Mouse (Mus musculus) erythroblast, embryonic 14.5 days (primary cell): ENCODE data around the gene Cpa5. TPM values are rescaled to one million over a fixed set of nuclear protein-coding genes. Genes with fewer than 3 reads are reported as not detected.

Experiments used
- H3K27me3 ChIP-seq: 2 replicates; pipeline ENCODE4 v1.6.1; 2012; ENCODE audit warnings: inconsistent platforms; ENCODE audit not compliant: control insufficient read depth
- H3K36me3 ChIP-seq: 2 replicates; pipeline ENCODE4 v1.6.1; 2012; ENCODE audit warnings: mild to moderate bottlenecking, inconsistent platforms; ENCODE audit not compliant: control insufficient read depth
- H3K4me1 ChIP-seq: 2 replicates; pipeline ENCODE4 v1.6.1; 2012; ENCODE audit warnings: inconsistent platforms; ENCODE audit not compliant: control insufficient read depth
- H3K4me3 ChIP-seq: replicated peaks from 2 replicates; pipeline ENCODE3; 2012; ENCODE audit warnings: moderate library complexity, mild to moderate bottlenecking, inconsistent platforms
- H3K9me3 ChIP-seq: 2 replicates; pipeline ENCODE4 v1.6.1; 2012; ENCODE audit warnings: low read length, inconsistent platforms, mixed read lengths; ENCODE audit not compliant: control insufficient read depth
- GATA1 ChIP-seq: IDR thresholded peaks from 2 replicates; pipeline ENCODE4 v1.6.1; 2012; ENCODE audit warnings: low read length, inconsistent platforms, mixed read lengths
- TAL1 ChIP-seq: IDR thresholded peaks from 3 replicates; pipeline ENCODE4 v1.6.1; 2012; ENCODE audit warnings: low read length, inconsistent platforms, mixed read lengths
- polyA plus RNA-seq: library from polyadenylated mRNA; stranded (reverse); fragments of >175 nt; gene quantifications from 2 replicates; pipeline ENCODE4 v1.2.3, GENCODE M21; 2012

Gene Cpa5
- polyA plus RNA-seq, 1 experiment = not detected

DNA sequence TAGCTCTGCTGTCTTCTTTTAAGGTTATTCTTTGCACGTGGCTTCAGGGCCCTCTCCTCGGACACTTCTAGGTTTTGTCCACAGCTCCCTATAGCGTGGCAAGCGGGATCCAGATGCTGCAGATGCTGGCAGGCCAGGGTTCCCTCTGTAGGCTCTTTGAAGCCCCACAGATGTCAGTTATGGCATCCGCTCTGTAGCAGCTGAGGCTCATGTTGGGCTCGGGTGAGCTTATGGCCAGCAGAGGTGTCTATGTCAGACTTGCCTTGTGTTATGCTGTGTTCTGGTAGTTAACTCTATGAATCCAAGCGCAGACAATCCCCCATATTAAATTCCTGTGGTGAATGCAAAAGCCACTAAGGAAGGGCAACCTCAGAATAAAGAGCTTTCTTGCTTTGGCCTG lies 69.6 kb downstream of the Cpa5 start:
- TF ChIP-seq TAL1 = no peak
- TF ChIP-seq GATA1 = no peak
- Histone ChIP-seq H3K27me3 (no peaks in the 10 kb centered on the region), H3K4me3 (no peak overlapping the region)

More for the DNA sequence above, 69.6 kb downstream of the Cpa5 start:
- peaks cover 23% of the 10 kb centered on the region for H3K4me1 ChIP-seq
- no peaks in the 10 kb centered on the region for H3K9me3 ChIP-seq
- H3K36me3 ChIP-seq = peaks cover 5% of the 10 kb centered on the region

Other genes starting within 250 kb of the Cpa5 start
- 1.1 and 1.9 TPM in 2 replicates for gene Zc3hc1, start 220.0 kb upstream of the Cpa5 start, polyA plus RNA-seq
- 0.87 and 0.88 TPM in 2 replicates for gene Klhdc10, start 209.1 kb upstream of the Cpa5 start, polyA plus RNA-seq
- gene Tmem209, start 101.2 kb upstream of the Cpa5 start, polyA plus RNA-seq = 0.37 and 0.53 TPM in 2 replicates
- gene Ssmem1, start 101.2 kb upstream of the Cpa5 start, polyA plus RNA-seq = not detected in 2 replicates
- not detected in 2 replicates for gene Cpa2, start 69.4 kb upstream of the Cpa5 start, polyA plus RNA-seq
- gene Cpa4, start 42.6 kb upstream of the Cpa5 start, polyA plus RNA-seq = not detected in 2 replicates
- gene Cpa1, start 28.2 kb downstream of the Cpa5 start, polyA plus RNA-seq = not detected in 2 replicates
- 1.3 TPM in 2 replicates for gene Cep41, start 82.7 kb downstream of the Cpa5 start, polyA plus RNA-seq
- 0.44 and 0.54 TPM in 2 replicates for gene Mest, start 112.5 kb downstream of the Cpa5 start, polyA plus RNA-seq